Mouse (Mus musculus) kidney, adult 9 months (tissue): ENCODE data around the gene Aldh16a1.
"Not testable (repeated sequence)": the region's sequence is repeated elsewhere in the genome, so short reads cannot be mapped to it uniquely, and the experiment has no call there.

Experiments
- DNase-seq: peaks from one replicate; pipeline ENCODE4 v3.0.0; 2022

Gene Aldh16a1

DNA sequence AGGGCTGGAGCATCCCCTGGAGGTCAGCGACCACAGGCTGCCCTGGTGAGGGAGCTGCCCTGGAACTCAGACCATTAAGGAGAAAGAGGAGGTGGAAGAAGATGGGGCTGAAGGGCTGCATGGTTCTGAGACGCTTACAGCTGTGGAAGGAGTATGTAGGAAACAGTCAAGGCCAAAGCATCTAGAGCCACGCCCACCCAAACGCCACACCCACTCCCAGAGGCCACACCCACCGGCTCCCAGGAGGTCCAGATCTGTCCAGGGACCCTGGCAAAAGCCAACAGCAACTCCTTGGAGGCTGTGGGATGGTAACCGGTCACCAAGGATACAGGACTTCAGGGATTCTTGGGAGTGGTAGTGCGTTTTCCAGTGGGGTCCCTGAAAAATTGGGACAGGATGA lies 24.2 kb upstream of the Aldh16a1 start:
- DNase-seq: no peak

DNA sequence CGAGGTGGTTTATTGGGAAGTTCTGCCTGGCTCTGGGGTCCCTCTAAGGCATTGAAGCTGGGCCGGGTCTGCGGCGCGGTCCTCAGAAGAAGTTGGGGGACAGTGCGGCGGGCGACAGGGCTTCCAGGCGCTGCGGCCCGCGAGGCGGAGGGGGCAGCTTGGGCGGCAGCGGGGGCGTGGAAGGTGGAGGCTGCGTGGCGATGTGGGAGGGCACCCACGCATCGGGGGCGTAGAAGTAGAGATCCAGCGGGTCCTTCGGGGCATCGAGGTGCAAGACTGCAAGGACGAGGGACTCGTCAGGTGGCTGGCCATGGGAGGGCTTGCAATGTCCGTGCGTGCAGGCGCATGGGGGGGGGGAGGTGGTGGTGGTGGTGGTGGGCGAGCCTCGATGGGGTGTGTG lies 22.0 kb upstream of the Aldh16a1 start:
- no peak for DNase-seq

DNA sequence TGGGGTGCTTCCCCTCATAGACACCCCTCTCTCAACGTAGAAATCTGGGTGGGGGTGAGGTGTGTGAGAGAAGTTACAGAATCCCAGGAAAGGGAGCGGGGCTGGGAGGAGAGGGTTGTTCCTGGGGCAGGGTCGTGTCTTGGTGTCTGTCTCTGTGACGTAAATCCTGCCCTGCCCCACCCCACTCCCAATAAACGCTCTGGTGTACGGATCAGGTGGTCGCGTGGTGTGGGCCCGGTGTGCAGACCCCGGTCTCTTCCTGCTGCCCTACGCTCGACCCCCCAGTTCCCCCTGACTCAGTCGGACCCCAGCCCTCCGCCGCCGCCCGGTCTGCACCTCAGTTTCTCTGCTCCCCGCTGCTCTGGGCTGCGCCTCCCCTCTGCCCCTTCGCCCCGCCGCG lies 21.5 kb upstream of the Aldh16a1 start:
- DNase-seq: no peak

DNA sequence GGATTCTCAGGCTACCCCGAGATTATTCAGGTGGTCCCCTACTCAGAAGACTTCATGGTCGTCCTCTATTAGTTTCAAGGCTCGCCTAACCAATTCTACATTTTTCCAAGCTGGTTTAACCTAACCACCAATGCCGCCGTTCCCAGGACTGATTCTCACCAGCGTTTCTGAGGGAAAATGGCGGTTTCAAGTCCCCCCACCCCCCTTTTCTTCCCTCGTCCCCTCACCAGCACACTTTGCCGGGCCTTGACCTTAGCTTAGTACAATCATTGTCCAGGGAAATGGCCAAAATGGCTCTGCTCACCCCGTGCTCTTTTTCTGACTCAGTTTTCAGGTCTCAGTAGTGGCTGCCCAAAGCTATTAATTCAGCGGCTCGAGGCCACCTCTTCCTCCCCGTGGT lies 21.0 kb upstream of the Aldh16a1 start:
- DNase-seq: no peak

DNA sequence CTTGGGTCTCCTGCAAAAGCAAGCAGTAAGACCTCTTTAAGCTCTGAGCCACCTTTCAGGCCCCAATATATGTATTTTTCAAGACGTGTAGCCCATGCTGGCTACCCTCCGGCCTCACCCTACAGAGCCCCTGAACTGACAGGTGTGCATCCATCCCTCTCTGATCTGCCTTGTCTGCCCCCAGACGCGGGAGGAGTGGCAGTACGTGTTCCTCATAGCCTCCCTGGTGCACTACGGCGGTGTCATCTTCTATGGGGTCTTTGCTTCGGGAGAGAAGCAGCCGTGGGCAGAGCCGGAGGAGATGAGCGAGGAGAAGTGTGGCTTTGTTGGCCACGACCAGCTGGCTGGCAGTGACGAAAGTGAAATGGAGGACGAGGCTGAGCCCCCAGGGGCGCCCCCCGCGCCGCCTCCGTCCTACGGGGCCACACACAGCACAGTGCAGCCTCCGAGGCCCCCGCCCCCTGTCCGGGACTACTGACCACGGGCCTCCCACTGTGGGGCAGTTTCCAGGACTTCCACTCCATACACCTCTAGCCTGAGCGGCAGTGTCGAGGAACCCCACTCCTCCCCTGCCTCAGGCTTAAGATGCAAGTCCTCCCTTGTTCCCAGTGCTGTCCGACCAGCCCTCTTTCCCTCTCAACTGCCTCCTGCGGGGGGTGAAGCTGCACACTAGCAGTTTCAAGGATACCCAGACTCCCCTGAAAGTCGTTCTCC lies 20.3 kb upstream of the Aldh16a1 start:
- no peak for DNase-seq

DNA sequence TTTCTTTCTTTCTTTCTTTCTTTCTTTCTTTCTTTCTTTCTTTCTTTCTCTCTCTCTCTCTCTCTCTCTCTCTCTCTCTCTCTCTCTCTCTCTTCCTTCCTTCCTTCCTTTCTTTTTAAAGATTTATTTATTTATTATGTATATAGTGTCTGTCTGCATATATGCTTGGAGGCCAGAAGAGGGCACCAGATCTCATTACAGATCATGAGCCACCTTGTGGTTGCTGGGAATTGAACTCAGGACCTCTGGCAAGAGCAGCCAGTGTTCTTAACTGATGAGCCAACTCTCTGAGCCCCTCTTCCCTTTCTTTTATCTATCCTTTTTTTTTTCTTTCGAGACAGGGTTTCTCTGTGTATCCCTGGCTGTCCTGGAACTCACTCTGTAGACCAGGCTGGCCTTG lies 19.4 kb upstream of the Aldh16a1 start:
- DNase-seq: not testable (repeated sequence)

DNA sequence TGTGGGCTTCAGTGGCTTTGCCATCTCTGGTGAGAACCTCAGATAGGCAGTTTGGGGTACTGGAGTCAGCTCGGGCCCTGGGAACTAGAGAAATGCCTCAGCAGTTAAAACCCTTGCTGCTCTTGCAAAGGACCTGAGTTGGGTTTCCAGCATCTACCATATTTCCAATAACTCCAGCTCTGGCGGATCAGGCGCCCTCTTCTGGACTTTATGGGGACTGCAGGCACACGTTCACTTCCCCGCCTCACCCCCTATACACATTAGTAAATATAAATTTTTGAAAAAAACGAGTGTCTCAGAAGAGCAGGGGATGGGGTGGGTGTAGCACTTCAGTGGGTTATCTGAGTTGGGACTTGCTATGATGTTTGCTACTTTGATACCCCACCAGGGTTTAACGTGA lies 18.6 kb upstream of the Aldh16a1 start:
- peak; percentile 22 for DNase-seq

DNA sequence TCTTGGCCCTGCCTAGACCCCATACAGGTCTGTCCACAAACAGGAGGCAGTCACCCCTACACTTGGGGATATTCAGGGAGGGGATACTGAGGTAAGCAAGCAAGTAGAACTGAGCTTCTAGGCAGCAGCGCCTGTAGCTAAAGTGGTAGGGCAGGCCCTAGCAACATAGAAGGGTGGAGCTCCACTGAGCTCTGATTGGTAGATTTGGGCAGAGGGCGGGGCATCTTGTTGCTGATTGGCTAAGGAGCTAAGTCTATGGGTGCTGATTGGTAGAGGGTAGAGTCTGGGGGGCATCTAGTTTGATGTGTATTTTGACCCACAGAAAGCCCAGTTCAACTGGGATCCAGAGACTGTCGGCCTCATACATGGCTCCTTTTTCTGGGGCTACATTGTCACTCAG lies 15.1 kb upstream of the Aldh16a1 start:
- no peak for DNase-seq

DNA sequence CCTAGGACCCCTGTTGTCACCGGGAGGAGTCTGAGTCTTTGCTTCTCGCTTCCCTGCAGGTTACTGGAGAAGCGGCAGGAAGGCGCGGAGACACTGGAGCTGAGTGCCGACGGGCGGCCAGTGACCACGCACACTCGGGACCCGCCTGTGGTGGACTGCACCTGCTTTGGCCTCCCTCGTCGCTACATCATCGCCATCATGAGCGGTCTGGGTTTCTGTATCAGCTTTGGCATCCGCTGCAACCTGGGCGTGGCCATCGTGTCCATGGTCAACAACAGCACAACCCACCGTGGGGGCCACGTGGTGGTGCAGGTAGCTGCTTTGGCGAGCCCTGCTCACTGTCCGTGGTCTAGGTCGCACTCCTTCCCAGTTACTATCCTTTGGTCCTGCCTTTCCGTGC lies 14.3 kb upstream of the Aldh16a1 start:
- no peak for DNase-seq

DNA sequence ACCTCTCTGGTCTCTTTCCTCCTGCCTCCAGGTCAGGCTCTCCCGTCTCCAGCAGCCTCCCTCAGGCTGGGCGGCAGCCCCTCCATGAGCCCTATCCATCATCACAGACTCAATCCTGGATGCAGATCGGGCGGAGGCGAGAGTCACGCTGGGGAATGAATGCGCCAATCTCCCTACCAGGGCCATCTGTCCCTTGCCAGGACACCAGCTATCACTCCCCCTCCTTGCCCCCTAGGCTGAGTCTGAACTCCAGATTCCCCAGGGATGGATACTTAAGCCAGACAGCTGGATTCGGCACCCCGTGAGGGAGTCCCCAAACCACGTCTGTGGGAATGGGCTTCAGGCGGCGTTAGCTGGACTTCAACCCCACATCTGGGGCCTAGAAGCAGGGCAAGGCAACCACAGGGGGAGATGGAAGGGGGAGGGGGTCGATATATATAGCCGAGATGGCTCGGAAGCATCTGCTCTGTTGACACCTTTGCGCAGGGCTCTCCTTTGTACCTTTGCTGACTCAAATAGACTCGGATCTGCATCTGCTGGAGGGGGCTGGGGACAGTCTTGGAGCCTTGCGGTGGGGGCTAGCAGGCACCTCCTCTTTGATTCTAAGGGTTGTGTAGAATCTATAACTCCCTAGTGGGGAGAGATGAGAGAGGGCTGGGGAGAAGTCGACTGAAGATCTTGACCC lies 13.5 kb upstream of the Aldh16a1 start:
- DNase-seq: no peak

DNA sequence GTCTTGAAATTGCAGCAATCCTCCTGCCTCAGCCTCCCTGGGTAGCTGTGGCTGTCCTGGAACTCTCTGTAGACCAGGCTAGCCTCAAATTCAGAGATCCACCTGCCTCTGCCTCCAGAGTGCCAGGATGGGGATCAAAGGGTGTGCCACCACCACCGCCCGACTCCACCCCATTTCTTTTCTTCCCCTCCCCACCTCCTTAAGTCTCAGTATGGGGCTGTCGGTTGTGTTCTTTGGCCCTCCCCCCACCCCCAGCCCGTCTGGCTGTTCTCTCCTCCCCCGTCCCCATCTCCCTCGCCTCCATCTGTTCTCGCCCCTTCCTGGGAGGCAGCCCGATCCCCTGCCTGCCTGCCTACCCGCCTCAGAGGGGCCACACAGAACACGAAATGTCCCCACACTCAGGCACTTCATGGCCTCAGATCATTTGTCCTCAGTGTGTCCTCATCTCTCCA lies 12.6 kb upstream of the Aldh16a1 start:
- no peak for DNase-seq

DNA sequence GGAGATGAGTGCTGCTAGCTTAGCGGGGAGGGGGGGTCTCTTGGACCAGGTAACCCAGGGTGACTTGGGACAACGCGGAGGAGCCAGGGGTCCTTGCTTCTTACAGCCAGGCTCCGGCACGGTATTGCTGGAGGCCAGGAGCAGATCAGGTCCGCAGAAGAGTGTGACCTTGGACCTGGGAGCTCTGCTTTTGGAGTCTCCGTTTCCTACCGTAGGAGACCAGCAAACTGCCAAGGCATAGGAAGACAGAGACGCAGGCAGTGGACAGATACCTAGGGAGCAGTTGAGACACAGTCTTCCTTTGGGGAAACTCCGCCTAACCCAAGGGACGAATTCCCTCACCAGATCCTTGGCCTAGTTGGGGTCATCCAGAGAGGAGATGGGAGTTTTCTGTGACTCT lies 11.3 kb upstream of the Aldh16a1 start:
- DNase-seq: no peak

DNA sequence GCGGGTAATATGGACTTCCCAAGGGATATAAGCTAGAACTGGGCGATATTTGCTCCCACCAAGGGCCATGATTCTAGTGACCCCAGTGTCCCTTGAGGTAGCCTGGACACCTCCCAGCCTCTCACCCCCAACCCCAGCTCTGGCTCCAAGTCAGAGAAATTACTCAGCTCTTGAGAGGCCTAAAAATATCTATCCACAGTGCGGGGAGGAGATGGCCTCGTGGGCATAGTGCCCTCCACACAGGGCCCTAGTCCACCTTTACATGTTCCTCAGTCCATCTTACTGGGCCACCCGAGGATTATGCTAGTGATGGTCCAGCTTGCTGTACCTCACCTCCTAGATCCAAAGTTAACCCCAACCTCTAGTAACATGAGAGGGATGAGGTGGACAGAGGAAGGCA lies 10.4 kb upstream of the Aldh16a1 start:
- DNase-seq: no peak

DNA sequence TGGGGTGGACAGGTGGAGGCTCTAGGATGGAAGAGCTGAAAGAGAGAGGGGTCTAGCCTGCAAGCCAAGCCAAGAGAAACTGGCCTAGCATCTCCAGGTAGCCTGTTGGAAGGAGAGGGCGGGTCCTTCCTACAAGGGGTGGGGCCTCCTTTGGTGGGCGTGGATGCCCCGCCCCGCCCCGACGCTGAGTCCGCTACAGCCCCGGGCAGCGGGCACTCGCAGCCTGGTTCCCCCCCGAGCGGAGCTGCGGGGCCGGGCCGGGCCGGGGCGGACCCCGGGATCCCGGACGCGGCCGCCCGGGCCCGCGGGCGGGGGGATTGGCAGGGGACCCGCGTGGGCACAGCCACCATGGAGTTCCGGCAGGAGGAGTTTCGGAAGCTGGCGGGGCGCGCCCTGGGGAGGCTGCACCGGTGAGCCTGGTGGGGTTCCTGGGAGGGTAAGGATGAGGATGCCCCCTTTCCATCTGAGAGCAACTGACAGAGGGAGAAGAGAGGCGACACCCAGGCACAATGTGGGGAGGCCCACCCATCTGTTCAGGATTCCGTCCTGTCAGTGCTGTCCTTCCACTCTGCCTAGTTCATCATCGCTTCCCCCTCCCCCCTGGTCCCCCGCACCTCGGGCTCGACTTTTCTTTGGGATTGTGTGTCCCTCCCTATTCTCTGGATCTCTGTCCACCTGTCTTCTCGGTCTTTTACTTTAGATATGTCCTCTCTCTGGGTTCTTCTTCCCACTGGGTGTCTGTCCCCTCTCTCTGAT lies 9.5 kb upstream of the Aldh16a1 start, which contains the start of gene Slc17a7:
TSS of gene Slc17a7 (plus strand) at position 215 of the 756 bp plus-strand sequence.
- DNase-seq: peak; percentile 31

DNA sequence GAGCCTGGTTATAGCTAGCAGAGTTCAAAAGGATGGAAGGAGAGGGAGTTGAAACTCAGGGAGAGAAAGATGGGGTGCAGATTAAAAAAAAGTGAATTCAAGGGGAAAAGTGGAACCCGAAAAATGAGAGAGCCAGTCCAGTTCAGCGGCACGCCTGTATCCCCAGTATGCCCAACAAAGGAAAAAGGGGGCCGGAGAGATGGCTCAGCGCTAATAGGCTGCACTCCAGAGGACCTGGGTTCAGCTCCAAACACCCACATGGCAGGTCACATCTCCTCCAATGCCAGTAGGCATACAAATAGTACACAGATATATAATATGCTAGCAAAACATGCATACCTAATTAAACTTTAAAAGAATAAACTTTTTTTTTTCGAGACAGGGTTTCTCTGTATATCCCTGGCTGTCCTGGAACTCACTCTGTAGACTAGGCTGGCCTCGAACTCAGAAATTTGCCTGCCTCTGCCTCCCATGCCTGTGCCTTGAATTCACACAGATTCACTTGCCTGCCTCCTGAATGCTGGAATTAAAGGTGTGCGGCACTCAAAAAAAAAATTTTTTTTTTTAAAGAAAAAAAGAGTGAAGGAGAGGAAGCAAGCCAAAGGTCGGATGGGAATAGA lies 8.7 kb upstream of the Aldh16a1 start:
- no peak for DNase-seq

DNA sequence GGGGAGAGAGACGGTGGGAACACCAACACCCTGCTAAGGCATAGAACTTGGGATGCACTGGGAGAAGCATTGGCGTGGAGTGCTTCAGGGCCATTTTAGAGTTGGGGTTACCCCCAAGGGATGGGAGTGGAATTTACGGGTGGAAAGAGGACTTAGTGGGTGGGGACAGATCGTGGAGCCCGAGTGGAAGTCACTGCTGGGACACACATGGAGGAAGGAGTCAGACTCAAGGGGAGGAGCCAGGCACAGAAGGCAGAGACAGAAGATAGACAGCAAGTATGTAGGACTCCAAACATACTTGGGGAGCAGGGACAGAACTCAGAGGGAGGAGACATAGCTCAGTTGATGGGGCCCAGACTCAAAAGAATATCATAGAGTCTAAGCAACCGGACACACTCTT lies 8.2 kb upstream of the Aldh16a1 start:
- DNase-seq: no peak

DNA sequence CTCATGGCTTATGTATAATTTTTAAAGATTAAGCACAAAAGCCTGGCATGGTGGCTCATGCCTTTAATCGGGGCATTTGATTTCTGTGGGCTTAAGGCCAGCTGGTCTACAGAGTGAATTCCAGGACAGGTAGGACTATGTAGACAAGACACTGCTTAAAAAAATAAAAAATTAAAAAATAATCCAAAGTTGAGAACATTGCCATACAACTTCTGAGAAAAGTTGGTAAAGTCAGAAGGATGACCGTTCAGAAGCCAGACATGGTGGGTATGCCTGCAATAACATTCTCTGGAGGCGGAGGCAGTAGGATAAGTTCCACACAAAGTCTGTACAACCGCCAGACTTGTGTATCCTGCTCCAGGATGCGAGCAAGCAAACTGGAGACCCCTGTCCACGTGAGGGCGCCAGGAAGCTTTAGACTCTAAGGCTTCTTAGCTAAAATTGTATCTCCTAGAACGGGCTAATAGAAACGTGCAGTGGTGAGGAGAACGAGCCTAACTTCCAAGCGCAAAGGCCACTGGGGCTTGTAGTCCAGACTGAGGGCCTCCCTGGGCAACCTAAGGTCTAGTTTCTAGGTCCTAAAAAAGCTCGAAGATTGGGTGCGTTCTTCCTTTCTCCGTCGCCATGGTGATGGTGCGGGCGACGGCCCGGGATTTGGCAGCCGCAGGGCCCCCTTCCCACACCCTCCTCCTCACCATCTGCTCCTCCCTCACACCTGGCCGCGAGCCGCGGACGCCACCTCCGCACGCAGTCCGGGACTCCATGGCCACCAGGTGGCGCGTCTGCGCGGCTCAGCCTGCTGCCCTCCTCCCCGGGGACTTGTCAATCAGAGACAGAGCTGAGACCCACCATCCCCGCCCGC lies 7.5 kb upstream of the Aldh16a1 start:
- peak; percentile 89 for DNase-seq

DNA sequence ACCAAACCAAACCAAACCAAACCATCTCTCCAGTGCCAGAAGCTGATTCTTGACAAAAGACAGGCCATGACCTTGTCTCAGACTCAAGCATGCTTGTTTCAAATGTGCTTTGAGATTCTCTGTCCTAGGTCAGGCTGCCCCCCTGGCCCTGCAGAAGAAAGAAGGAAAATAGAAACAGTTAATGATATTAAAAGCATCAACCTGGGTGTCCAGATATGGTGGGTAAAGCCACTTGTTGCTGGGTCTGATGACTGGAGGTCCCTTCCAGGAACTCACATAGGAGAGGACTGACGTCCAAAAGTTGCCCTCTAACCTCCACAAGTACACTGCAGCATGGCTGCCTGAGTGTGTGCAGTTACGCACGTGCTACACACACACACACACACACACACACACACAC lies 6.5 kb upstream of the Aldh16a1 start:
- no peak for DNase-seq

DNA sequence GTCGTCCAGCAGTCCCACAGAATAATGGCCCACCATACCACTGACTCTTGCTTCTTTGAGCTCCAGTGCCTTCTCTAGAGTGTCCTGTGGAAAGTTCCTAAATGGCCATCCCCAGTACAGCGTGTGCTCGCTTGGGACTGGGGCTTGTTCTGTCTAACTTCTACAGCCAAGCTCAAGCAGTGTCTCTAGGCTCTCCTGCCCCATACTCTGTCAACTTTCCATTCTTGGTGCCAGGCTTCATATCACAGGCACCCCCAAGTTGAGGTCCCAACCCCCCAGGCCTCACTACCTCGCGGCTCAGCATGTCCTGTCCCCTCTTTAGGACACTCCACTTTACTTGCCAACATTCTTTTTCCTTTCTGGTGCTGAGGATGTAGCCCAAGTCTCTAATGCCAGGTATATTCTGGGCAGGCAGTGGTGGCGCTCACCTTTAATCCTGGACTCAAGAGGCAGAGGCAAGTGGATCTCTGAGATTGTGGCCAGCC lies 6.0 kb upstream of the Aldh16a1 start:
- DNase-seq: no peak

DNA sequence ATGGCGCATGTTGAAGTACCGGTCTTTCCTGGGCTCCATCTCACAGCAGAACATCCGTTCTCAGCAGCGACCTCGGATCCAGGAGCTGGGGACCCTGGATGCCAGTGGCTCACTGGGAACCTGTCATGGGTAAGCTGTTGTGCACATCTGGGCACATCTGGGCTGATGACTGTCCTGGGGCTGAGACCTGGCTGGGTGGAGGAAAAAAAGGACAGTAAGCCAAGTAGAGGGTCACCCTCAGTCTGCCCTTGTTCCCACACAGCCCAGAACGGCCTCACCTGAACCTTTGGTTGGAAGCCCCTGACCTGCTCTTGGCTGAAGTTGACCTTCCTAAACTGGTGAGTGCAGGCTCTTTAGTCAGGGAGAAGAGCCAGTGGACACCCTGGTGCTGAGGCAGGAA lies 4.6 kb upstream of the Aldh16a1 start:
- DNase-seq: no peak

DNA sequence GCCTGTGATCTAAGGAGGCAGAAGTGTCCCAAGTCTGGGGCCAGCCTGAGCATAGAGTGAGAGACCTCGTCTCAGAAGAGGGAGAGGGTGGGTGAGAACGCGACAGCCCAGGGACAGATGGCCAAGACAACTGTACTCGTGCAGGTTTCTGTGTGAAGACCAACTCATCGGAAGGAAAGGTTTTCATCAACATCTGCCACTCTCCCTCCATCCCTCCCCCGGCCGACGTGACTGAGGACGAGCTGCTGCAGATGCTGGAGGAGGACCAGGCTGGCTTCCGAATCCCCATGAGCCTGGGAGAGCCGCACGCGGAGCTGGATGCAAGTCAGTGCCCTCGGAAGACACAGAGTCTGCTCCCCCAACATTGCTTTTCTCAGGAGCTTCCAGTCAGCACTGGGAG lies 3.1 kb upstream of the Aldh16a1 start:
- DNase-seq: no peak

DNA sequence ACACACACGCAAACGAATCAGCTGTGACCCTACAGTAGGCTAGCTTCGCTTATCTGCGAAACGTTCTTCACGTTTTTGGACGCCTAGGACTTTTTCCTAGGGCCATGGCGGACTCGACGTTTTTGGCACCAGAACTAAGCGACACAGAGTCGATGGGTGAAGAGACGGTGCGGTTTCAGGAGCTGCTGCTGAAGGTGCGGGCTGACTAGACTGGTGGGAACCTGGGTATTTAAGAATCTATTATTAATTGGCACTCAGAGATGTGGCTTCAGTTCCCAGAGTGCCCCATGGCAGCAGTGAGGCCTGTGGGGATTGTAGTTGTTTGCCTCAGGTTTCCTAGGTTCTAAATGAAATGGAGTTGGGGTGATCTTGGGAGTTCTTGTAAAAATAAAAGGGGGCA lies 1.8 kb upstream of the Aldh16a1 start:
- DNase-seq: no peak
